Mouse (Mus musculus): Measurements from ENCODE around the gene Pclo. TPM values are rescaled to one million over a fixed set of nuclear protein-coding genes. Genes with fewer than 3 reads are reported as not detected.
A peak's percentile ranks its signal among the peaks of the same experiment; 100 is the strongest.
"Not testable (repeated sequence)": the region's sequence is repeated elsewhere in the genome, so short reads cannot be mapped to it uniquely, and the experiment has no call there.

The Pclo gene
- total RNA-seq, 2 experiments from 2014 or later = 0.20 to 0.25 TPM

- intact Hi-C loops (cut with DNase I) = no loop called here
- TF ChIP-seq CTCF (IDR thresholded peaks at IDR 0.05) = no peak
- Histone ChIP-seq H3K4me3 (no peak overlapping the region), H3K27ac (no peak overlapping the region)
- no peak for DNase-seq
These were observed 192.6 kb downstream of the Pclo start for GRCm38 (mm10) chr5:14707311-14707710.

GRCm38 (mm10) chr5:14723576-14723975, 208.9 kb downstream of the Pclo start:
- DNase-seq = no peak
- Histone ChIP-seq H3K4me3 (no peak overlapping the region), H3K27ac (no peak overlapping the region)
- TF ChIP-seq CTCF (IDR thresholded peaks at IDR 0.05) = no peak
- intact Hi-C loops (cut with DNase I) = no loop called here

GRCm38 (mm10) chr5:14728676-14729253, 214.0 kb downstream of the Pclo start:
- no peak overlapping the region for H3K27ac ChIP-seq
- TF ChIP-seq CTCF (IDR thresholded peaks at IDR 0.05) = no peak
- no peak for DNase-seq
- intact Hi-C loops (cut with DNase I) = no loop called here
- no peak overlapping the region for H3K4me3 ChIP-seq

GRCm38 (mm10) chr5:14750882-14751281, 236.2 kb downstream of the Pclo start:
- Histone ChIP-seq H3K4me3 (no peak overlapping the region), H3K27ac (no peak overlapping the region)
- intact Hi-C loops (cut with DNase I) = no loop called here
- TF ChIP-seq CTCF (IDR thresholded peaks at IDR 0.05) = no peak
- DNase-seq = peak; percentile 26

- DNase-seq = no peak
- intact Hi-C loops (cut with DNase I) = no loop called here
- no peak for TF ChIP-seq CTCF (IDR thresholded peaks at IDR 0.05)
- Histone ChIP-seq H3K27ac (no peak overlapping the region), H3K4me3 (no peak overlapping the region)
These were observed 252.0 kb downstream of the Pclo start for GRCm38 (mm10) chr5:14766686-14767085.

- intact Hi-C loops (cut with DNase I) = no loop called here
- TF ChIP-seq CTCF (IDR thresholded peaks at IDR 0.05) = no peak
- H3K4me3 ChIP-seq = no peak overlapping the region
- no peak for DNase-seq
- no peak overlapping the region for H3K27ac ChIP-seq
These were observed 267.8 kb downstream of the Pclo start for GRCm38 (mm10) chr5:14782362-14783082.

- TF ChIP-seq CTCF (IDR thresholded peaks at IDR 0.05) = no peak
- intact Hi-C loops (cut with DNase I) = no loop called here
These were observed 279.2 kb downstream of the Pclo start for GRCm38 (mm10) chr5:14793891-14794290.

GRCm38 (mm10) chr5:14807136-14807535, 292.4 kb downstream of the Pclo start:
- Histone ChIP-seq H3K27ac (no peak overlapping the region), H3K4me3 (no peak overlapping the region)
- intact Hi-C loops (cut with DNase I) = no loop called here
- DNase-seq = peak; percentile 18
- peak; percentile 49 for TF ChIP-seq CTCF (IDR thresholded peaks at IDR 0.05)

More at GRCm38 (mm10) chr5:14793891-14794290, 279.2 kb downstream of the Pclo start:
- Histone ChIP-seq H3K27ac (no peak overlapping the region), H3K4me3 (no peak overlapping the region)
- DNase-seq = no peak

- no peak for DNase-seq
- no peak for TF ChIP-seq CTCF (IDR thresholded peaks at IDR 0.05)
- intact Hi-C loops (cut with DNase I) = no loop called here
- Histone ChIP-seq H3K27ac (no peak overlapping the region), H3K4me3 (no peak overlapping the region)
These were observed 318.6 kb downstream of the Pclo start for GRCm38 (mm10) chr5:14833165-14833860.

GRCm38 (mm10) chr5:14834155-14834991, 319.7 kb downstream of the Pclo start:
- no peak for TF ChIP-seq CTCF (IDR thresholded peaks at IDR 0.05)
- no peak for DNase-seq
- no peak overlapping the region for H3K27ac ChIP-seq
- intact Hi-C loops (cut with DNase I) = no loop called here
- H3K4me3 ChIP-seq = no peak overlapping the region

GRCm38 (mm10) chr5:14853650-14854049, 338.9 kb downstream of the Pclo start:
- Histone ChIP-seq H3K27ac (no peak overlapping the region), H3K4me3 (no peak overlapping the region)
- DNase-seq = no peak
- no peak for TF ChIP-seq CTCF (IDR thresholded peaks at IDR 0.05)
- intact Hi-C loops (cut with DNase I) = no loop called here

GRCm38 (mm10) chr5:14885291-14885690, 370.6 kb downstream of the Pclo start:
- H3K27ac ChIP-seq; intact Hi-C loops (cut with DNase I); DNase-seq; H3K4me3 ChIP-seq: not testable (repeated sequence)
